Mouse (Mus musculus): ENCODE measurements around the gene Trp53bp1. TPM values are rescaled to one million over a fixed set of nuclear protein-coding genes. Genes with fewer than 3 reads are reported as not detected.

Trp53bp1 gene
- total and polyA plus RNA-seq, 3 experiments = 38.0 to 68.7 (median 55.2) TPM

DNA sequence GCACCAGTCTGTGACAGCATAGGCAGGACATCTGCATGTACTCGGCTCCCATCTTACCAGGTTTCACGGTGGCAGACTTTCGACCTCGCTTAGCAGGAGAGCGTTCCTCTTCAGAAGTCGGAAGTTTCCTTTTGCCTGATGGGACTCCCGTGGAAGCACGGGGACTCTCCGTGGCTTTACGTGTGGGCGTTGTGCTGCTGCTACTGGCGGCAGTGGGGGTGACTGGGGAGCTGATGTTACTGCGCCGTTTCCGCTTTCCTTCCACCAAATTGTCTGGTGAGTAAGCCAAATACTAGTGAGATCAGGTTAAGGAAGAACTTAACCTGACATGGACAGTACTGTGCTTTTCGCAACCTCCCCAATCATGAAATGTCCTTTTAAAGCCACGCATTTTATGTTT is 66.9 kb downstream of the Trp53bp1 start:
- Histone ChIP-seq H3K36me3 (replicated peaks in 1 of 2; ENCODE audit: control insufficient read depth in 1 of 2, insufficient read depth in 1 of 2, low read length in 1 of 2) (peaks cover 84 to 99% of the 10 kb centered on the region in 2 experiments), H3K4me1 (ENCODE audit: control insufficient read depth in 1 of 2, insufficient read depth in 2 of 2) (peaks cover 0 to 15% of the 10 kb centered on the region in 2 experiments; a peak in 2 of 4 replicates), H3K4me3 (replicated peaks in 1 of 3; ENCODE audit: low read depth in 2 of 3, low read length in 2 of 3, poor library complexity in 1 of 3) (no peak overlapping the region), H3K27ac (ENCODE audit: insufficient read depth, low read depth) (no peak overlapping the region), H3K4me2 (ENCODE audit: insufficient read depth, low read depth, poor library complexity, severe bottlenecking) (no peak overlapping the region), H3K27me3 (replicated peaks) (no peaks in the 10 kb centered on the region), H3K9ac (ENCODE audit: insufficient read depth, low read depth) (no peak overlapping the region), H3K79me2 (replicated peaks; ENCODE audit: control insufficient read depth, extremely low read depth, insufficient read depth, poor library complexity, severe bottlenecking) (no peaks in the 10 kb centered on the region), H3K9me3 (replicated peaks; ENCODE audit: low read length) (no peaks in the 10 kb centered on the region)
- dilution Hi-C loops (cut with MboI; ENCODE audit: extremely low pct_ligation_motif_present, extremely low pct_unique_long_range_greater_than_20kb, low sequenced_read_pairs) = no loop called here
- no peak for DNase-seq (ENCODE audit: extremely low read depth)
- TF ChIP-seq HCFC1 (IDR thresholded peaks at IDR 0.05; ENCODE audit: low read depth, low read length) (no peak), CHD2 (IDR thresholded peaks at IDR 0.05; ENCODE audit: low read length) (no peak), SIN3A (IDR thresholded peaks at IDR 0.05; ENCODE audit: low read length) (no peak), GABPA (IDR thresholded peaks at IDR 0.05; ENCODE audit: insufficient replicate concordance, low read depth, low read length) (no peak)
- in situ Hi-C loops (cut with MboI; ENCODE audit: low pct_ligation_motif_present, low pct_unique_long_range_greater_than_20kb, low sequenced_read_pairs) = no loop called here

- Histone ChIP-seq H3K36me3 (replicated peaks in 1 of 2; ENCODE audit: control insufficient read depth in 1 of 2, insufficient read depth in 1 of 2, low read length in 1 of 2) (peaks cover 78 to 97% of the 10 kb centered on the region in 2 experiments), H3K79me2 (replicated peaks; ENCODE audit: control insufficient read depth, extremely low read depth, insufficient read depth, poor library complexity, severe bottlenecking) (0 out of 2 replicates have a peak, but pooled peaks cover 2% of the 10 kb centered on the region), H3K4me3 (replicated peaks in 1 of 3; ENCODE audit: low read depth in 2 of 3, low read length in 2 of 3, poor library complexity in 1 of 3) (no peak overlapping the region), H3K4me1 (ENCODE audit: control insufficient read depth in 1 of 2, insufficient read depth in 2 of 2) (no peaks in the 10 kb centered on the region), H3K27ac (ENCODE audit: insufficient read depth, low read depth) (no peak overlapping the region), H3K9me3 (replicated peaks; ENCODE audit: low read length) (no peaks in the 10 kb centered on the region), H3K27me3 (replicated peaks) (no peaks in the 10 kb centered on the region), H3K4me2 (ENCODE audit: insufficient read depth, low read depth, poor library complexity, severe bottlenecking) (no peak overlapping the region), H3K9ac (ENCODE audit: insufficient read depth, low read depth) (no peak overlapping the region)
- no peak for DNase-seq (ENCODE audit: extremely low read depth)
- in situ Hi-C loops (cut with MboI; ENCODE audit: low pct_ligation_motif_present, low pct_unique_long_range_greater_than_20kb, low sequenced_read_pairs) = no loop called here
- dilution Hi-C loops (cut with MboI; ENCODE audit: extremely low pct_ligation_motif_present, extremely low pct_unique_long_range_greater_than_20kb, low sequenced_read_pairs) = no loop called here
- TF ChIP-seq UBTF (IDR thresholded peaks at IDR 0.05; ENCODE audit: low read depth, low read length) (no peak), PAX5 (IDR thresholded peaks at IDR 0.05; ENCODE audit: low read length) (no peak), CTCF (conservative IDR thresholded peaks at IDR 0.05 in 1 of 2, IDR thresholded peaks at IDR 0.05 in 1 of 2; ENCODE audit: low read depth in 2 of 2, low read length in 2 of 2) (no peak), MAFK (IDR thresholded peaks at IDR 0.05; ENCODE audit: insufficient replicate concordance, low read length) (no peak), RAD21 (IDR thresholded peaks at IDR 0.05; ENCODE audit: low read depth, low read length) (no peak), ELF1 (IDR thresholded peaks at IDR 0.05; ENCODE audit: low read depth, low read length) (no peak), TBP (conservative IDR thresholded peaks at IDR 0.05; ENCODE audit: low read depth, low read length) (no peak), BHLHE40 (IDR thresholded peaks at IDR 0.05; ENCODE audit: low read depth, low read length) (no peak), JUND (conservative IDR thresholded peaks at IDR 0.05; ENCODE audit: low read depth, low read length) (no peak), NRF1 (IDR thresholded peaks at IDR 0.05; ENCODE audit: low read depth, low read length) (no peak)
These were observed 75.7 kb downstream of the Trp53bp1 start for GRCm38 (mm10) chr2:121195466-121195865.

DNA sequence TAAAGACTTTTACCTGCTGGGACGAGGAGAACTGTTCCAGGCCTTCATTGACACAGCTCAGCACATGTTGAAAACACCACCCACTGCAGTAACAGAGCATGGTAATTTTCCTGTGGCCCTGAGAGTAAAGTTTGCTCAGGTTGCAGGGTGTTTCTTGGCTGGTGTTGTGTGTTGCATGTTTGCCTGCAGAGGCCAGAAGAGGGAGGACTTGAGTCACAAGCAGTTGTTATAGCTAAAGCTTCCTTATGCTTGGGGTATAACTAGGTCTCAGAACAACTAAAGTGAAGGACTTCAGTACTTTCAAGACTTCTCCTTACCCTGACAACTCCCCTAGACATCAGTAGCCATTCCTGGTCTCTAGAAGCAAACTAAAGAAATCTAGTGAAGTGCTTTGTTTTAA is 82.7 kb downstream of the Trp53bp1 start:
- H3K9ac ChIP-seq (ENCODE audit: insufficient read depth, low read depth) = no peak overlapping the region
- no peaks in the 10 kb centered on the region for H3K27me3 ChIP-seq (replicated peaks)
- DNase-seq (ENCODE audit: extremely low read depth) = no peak
- no peak overlapping the region for H3K4me3 ChIP-seq (replicated peaks in 1 of 3; ENCODE audit: low read depth in 2 of 3, low read length in 2 of 3, poor library complexity in 1 of 3)
- H3K4me1 ChIP-seq (ENCODE audit: control insufficient read depth in 1 of 2, insufficient read depth in 2 of 2) = no peaks in the 10 kb centered on the region
- dilution Hi-C loops (cut with MboI; ENCODE audit: extremely low pct_ligation_motif_present, extremely low pct_unique_long_range_greater_than_20kb, low sequenced_read_pairs) (no loop called here), in situ Hi-C loops (cut with MboI; ENCODE audit: low pct_ligation_motif_present, low pct_unique_long_range_greater_than_20kb, low sequenced_read_pairs) (no loop called here)
- no peaks in the 10 kb centered on the region for H3K9me3 ChIP-seq (replicated peaks; ENCODE audit: low read length)
- H3K4me2 ChIP-seq (ENCODE audit: insufficient read depth, low read depth, poor library complexity, severe bottlenecking) = no peak overlapping the region
- no peaks in the 10 kb centered on the region for H3K79me2 ChIP-seq (replicated peaks; ENCODE audit: control insufficient read depth, extremely low read depth, insufficient read depth, poor library complexity, severe bottlenecking)
- H3K27ac ChIP-seq (ENCODE audit: insufficient read depth, low read depth) = no peak overlapping the region
- peaks cover 68 to 92% of the 10 kb centered on the region in 2 experiments for H3K36me3 ChIP-seq (replicated peaks in 1 of 2; ENCODE audit: control insufficient read depth in 1 of 2, insufficient read depth in 1 of 2, low read length in 1 of 2)
- TF ChIP-seq CTCF (conservative IDR thresholded peaks at IDR 0.05 in 1 of 2, IDR thresholded peaks at IDR 0.05 in 1 of 2; ENCODE audit: low read depth in 2 of 2, low read length in 2 of 2) (peak in 1 of 2 experiments; percentile 30; a peak in 1 of 4 replicates), EP300 (IDR thresholded peaks at IDR 0.05; ENCODE audit: low read length) (no peak), SMC3 (IDR thresholded peaks at IDR 0.05; ENCODE audit: low read depth, low read length) (peak; percentile 25; the same call in 1 of the 2 replicates)
